9 mouse cellular contexts compared by ENCODE assay signal in the genomic region with DNA sequence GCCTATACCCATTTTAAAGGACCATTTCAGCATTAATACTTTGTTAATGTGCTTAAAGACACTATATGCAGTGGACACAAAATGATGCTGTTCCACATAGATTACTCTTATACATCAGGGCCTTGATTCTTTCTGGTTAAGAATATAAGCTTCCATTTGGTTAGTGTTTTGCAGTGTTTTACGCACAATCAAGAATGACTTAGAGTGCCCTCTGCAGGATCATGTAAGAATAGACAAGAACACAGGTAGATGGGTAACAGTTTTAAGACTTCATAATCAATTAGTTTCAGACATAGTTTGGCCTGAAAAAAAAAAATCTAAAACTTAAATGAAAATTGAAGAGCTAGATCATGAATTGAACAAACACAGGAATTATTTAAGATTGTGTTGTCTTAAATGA. TPM values are rescaled to one million over a fixed set of nuclear protein-coding genes. Genes with fewer than 3 reads are reported as not detected.
DNase-seq lines count a peak whose midpoint lies in the region; ATAC-seq and TF ChIP-seq lines count a peak whose summit lies in the region.
"Had no signal": no experiment of that assay in that cellular context is flagged by ENCODE, and none has a peak within 500 bp of the region (broad histone marks: within the 10 kb centered on the region; RNA-seq: fewer than 3 reads in every experiment).

No protein-coding gene starts in this region.

- H3K27me3 ChIP-seq in hindbrain, postnatal 0 days (ENCODE audit: insufficient read depth, low read length), result no peaks in the 10 kb centered on the region
- H3K27me3 ChIP-seq in hindbrain, embryonic 16.5 days (replicated peaks; ENCODE audit: control insufficient read depth, insufficient read depth, low read length), result no peaks in the 10 kb centered on the region
- no peaks in the 10 kb centered on the region for H3K27me3 ChIP-seq in thymus, adult 2 months (ENCODE audit: control insufficient read depth, insufficient read depth, low read length)

- 89% methylated on average over 1 of the region's 1 CpGs for WGBS in hindbrain, postnatal 0 days
- 93% methylated on average over 1 of the region's 1 CpGs for WGBS in hindbrain, embryonic 16.5 days
- WGBS in thymus, adult 2 months, result 63% methylated on average over 1 of the region's 1 CpGs

- peak; percentile 49 for DNase-seq in hindbrain, postnatal 0 days (ENCODE audit: low spot score)
- peak; percentile 14 for DNase-seq in thymus, adult 2 months
- no peak for DNase-seq in thymus, postnatal 25 days
- peak; percentile 17 for DNase-seq in R1 (ENCODE audit: low read depth, low spot score)
- DNase-seq in urinary bladder, postnatal 10 days (ENCODE audit: low spot score), result no peak
- no peak for DNase-seq in frontal cortex, postnatal 25 days (ENCODE audit: low spot score in 2 of 2)
- DNase-seq: kidney, postnatal 14 days had no signal

- TF ChIP-seq CTCF in hindbrain, postnatal 0 days (IDR thresholded peaks at IDR 0.05; ENCODE audit: low read depth), result peak; percentile 50
- TF ChIP-seq CTCF in thymus, adult 2 months (IDR thresholded peaks at IDR 0.05; ENCODE audit: borderline replicate concordance, control insufficient read depth, extremely low read depth, insufficient read depth, low read length, poor library complexity), result no peak

- TF ChIP-seq POLR2A in thymus, adult 2 months (IDR thresholded peaks at IDR 0.05; ENCODE audit: control insufficient read depth, extremely low read depth, insufficient read depth, low read length, poor library complexity), result no peak

- H3K4me1 ChIP-seq in hindbrain, postnatal 0 days (ENCODE audit: insufficient read depth, low read length), result no peaks in the 10 kb centered on the region
- no peaks in the 10 kb centered on the region for H3K4me1 ChIP-seq in hindbrain, embryonic 16.5 days (ENCODE audit: control insufficient read depth, insufficient read depth, low read depth, low read length)
- no peaks in the 10 kb centered on the region for H3K4me1 ChIP-seq in thymus, adult 2 months (replicated peaks; ENCODE audit: control insufficient read depth, insufficient read depth, low read length)

- H3K4me2 ChIP-seq in hindbrain, postnatal 0 days (ENCODE audit: low read depth, low read length), result no peak overlapping the region
- H3K4me2 ChIP-seq in hindbrain, embryonic 16.5 days (ENCODE audit: low read length), result no peak overlapping the region

- H3K27ac ChIP-seq in hindbrain, postnatal 0 days, result no peak overlapping the region
- no peak overlapping the region for H3K27ac ChIP-seq in hindbrain, embryonic 16.5 days (ENCODE audit: low read depth, low read length)
- H3K27ac ChIP-seq in thymus, adult 2 months (ENCODE audit: control insufficient read depth, insufficient read depth, low read length), result no peak overlapping the region

- no peak overlapping the region for H3K4me3 ChIP-seq in hindbrain, postnatal 0 days (ENCODE audit: low read length)
- H3K4me3 ChIP-seq in hindbrain, embryonic 16.5 days (ENCODE audit: low read length), result no peak overlapping the region
- no peak overlapping the region for H3K4me3 ChIP-seq in thymus, adult 2 months (ENCODE audit: control insufficient read depth, insufficient read depth, low read length)

- peaks cover 34% of the 10 kb centered on the region for H3K36me3 ChIP-seq in hindbrain, postnatal 0 days (ENCODE audit: insufficient read depth, low read length)
- H3K36me3 ChIP-seq in hindbrain, embryonic 16.5 days (ENCODE audit: control insufficient read depth, insufficient read depth, low read length), result peaks cover 44% of the 10 kb centered on the region
- H3K36me3 ChIP-seq in thymus, adult 2 months (ENCODE audit: control insufficient read depth, insufficient read depth, low read length), result peaks cover 36% of the 10 kb centered on the region

- no peak for ATAC-seq in hindbrain, postnatal 0 days
- ATAC-seq in hindbrain, embryonic 16.5 days, result no peak
- 0 out of 2 replicates have a peak, but pooled peaks have one; percentile 41 for ATAC-seq in neutrophil, adult 5-6 weeks (ENCODE audit: extremely low read depth, insufficient number of reproducible peaks, low FRiP score, poor library complexity, severe bottlenecking)

- peaks cover 20% of the 10 kb centered on the region for H3K9me3 ChIP-seq in hindbrain, postnatal 0 days (ENCODE audit: low read length)
- peaks cover 16% of the 10 kb centered on the region for H3K9me3 ChIP-seq in hindbrain, embryonic 16.5 days (ENCODE audit: control insufficient read depth, low read length)

- H3K9ac ChIP-seq in hindbrain, postnatal 0 days (replicated peaks; ENCODE audit: low read length), result no peak overlapping the region
- no peak overlapping the region for H3K9ac ChIP-seq in hindbrain, embryonic 16.5 days (ENCODE audit: low read depth, low read length)

RNA-seq across cellular contexts. Expression of a gene that starts 18.2 kb away (rescaled TPM):
- 51.0 and 53.2 TPM in 2 replicates for total RNA-seq in hindbrain, postnatal 0 days (2014; rRNA removed)
- polyA plus RNA-seq in hindbrain, postnatal 0 days (2015; fragmentation: Nextera tagmentation; extraction: Ambion mirVana), result 25.6 and 28.0 TPM in 2 replicates
- 25.8 and 39.3 TPM in 2 replicates for polyA plus RNA-seq in hindbrain, embryonic 16.5 days (2015; fragmentation: Nextera tagmentation; extraction: Ambion mirVana)
- polyA plus RNA-seq in thymus, adult 2 months (2012; rRNA removed), result 7.3 and 8.2 TPM in 2 replicates
- 31.9 and 32.9 TPM in 2 replicates for total RNA-seq in neutrophil, adult 5-6 weeks (2017)

RNA-seq across cellular contexts. Expression of a gene that starts 28.2 kb away (rescaled TPM):
- 1.2 and 2.5 TPM in 2 replicates for total RNA-seq in hindbrain, postnatal 0 days (2014; rRNA removed)
- 0.38 and 0.58 TPM in 2 replicates for polyA plus RNA-seq in hindbrain, postnatal 0 days (2015; fragmentation: Nextera tagmentation; extraction: Ambion mirVana)
- polyA plus RNA-seq in hindbrain, embryonic 16.5 days (2015; fragmentation: Nextera tagmentation; extraction: Ambion mirVana), result 0.76 and 8.8 TPM in 2 replicates
- polyA plus RNA-seq in thymus, adult 2 months (2012; rRNA removed), result 0.65 and 0.85 TPM in 2 replicates
- total RNA-seq in neutrophil, adult 5-6 weeks (2017), result 0.93 and 1.1 TPM in 2 replicates

Comparison
In these comparisons a context has a peak if more than half of its experiments do, and no peak if none do; other contexts are left out.
1. DNase-seq: peak in hindbrain, postnatal 0 days (single experiment), thymus, adult 2 months (single experiment) and R1 (single experiment); none in thymus, postnatal 25 days (single experiment), urinary bladder, postnatal 10 days (single experiment) and frontal cortex, postnatal 25 days (0 of 2).